Mouse (Mus musculus) hindbrain, embryonic 14.5 days (tissue): ENCODE measurements around the gene Wsb2. TPM values are rescaled to one million over a fixed set of nuclear protein-coding genes. Genes with fewer than 3 reads are reported as not detected.
"Not testable (repeated sequence)": the region's sequence is repeated elsewhere in the genome, so short reads cannot be mapped to it uniquely, and the experiment has no call there.

Experiments used
- ATAC-seq: fragments of 200-750 bp; cut with Nextera tagmentation; 2 replicates; pipeline ENCODE4 v1.8.0; 2017; ENCODE audit warnings: moderate number of reproducible peaks, mild to moderate bottlenecking, moderate TSS enrichment, moderate library complexity; ENCODE audit not compliant: low FRiP score
- DNase-seq: peaks from one replicate; pipeline ENCODE4 v3.0.0-alpha.2; 2015; ENCODE audit warnings: low spot score
- H3K27ac ChIP-seq: fragments of 300-500 bp; sonication (generic); 2 replicates; pipeline ENCODE4 v1.5.1; 2014; ENCODE audit warnings: mild to moderate bottlenecking, moderate library complexity
- H3K27me3 ChIP-seq: fragments of 300-500 bp; sonication (generic); 2 replicates; pipeline ENCODE4 v1.6.1; 2014; ENCODE audit warnings: mild to moderate bottlenecking, low read length, mixed read lengths; ENCODE audit not compliant: control insufficient read depth, insufficient read depth
- H3K36me3 ChIP-seq: fragments of 300-500 bp; sonication (generic); replicated peaks from 2 replicates; pipeline ENCODE4 v1.6.1; 2014; ENCODE audit not compliant: control insufficient read depth, insufficient read depth
- H3K4me1 ChIP-seq: fragments of 300-500 bp; sonication (generic); replicated peaks from 2 replicates; pipeline ENCODE4 v1.6.1; 2014; ENCODE audit warnings: antibody characterized with exemption, low read length, mixed read lengths; ENCODE audit not compliant: control insufficient read depth, insufficient read depth
- H3K4me2 ChIP-seq: fragments of 300-500 bp; sonication (generic); replicated peaks from 2 replicates; pipeline ENCODE4 v1.6.1; 2014; ENCODE audit warnings: mild to moderate bottlenecking, moderate library complexity
- H3K4me3 ChIP-seq: fragments of 300-500 bp; sonication (generic); replicated peaks from 2 replicates; pipeline ENCODE4 v1.5.1; 2014; ENCODE audit warnings: mild to moderate bottlenecking, low read length
- H3K9ac ChIP-seq: fragments of 300-500 bp; sonication (generic); 2 replicates; pipeline ENCODE4 v1.6.1; 2014
- H3K9me3 ChIP-seq: fragments of 300-500 bp; sonication (generic); 2 replicates; pipeline ENCODE4 v1.6.1; 2016; ENCODE audit warnings: low read length; ENCODE audit not compliant: control insufficient read depth
- WGBS: fragments of 180-500 bp; shearing (Covaris S2); extraction: QIAGEN DNeasy Blood & Tissue Kit; methylation state at CpG from one replicate; pipeline ENCODE4 v1.1.7; 2014; 5-methylcytosine and 5-hydroxymethylcytosine counted together
- polyA plus RNA-seq: library from polyadenylated mRNA; unstranded; fragments of >200 nt; fragmentation: Nextera tagmentation; extraction: Ambion mirVana; gene quantifications from 2 replicates; pipeline ENCODE4 v1.2.1, GENCODE M21; 2014

Wsb2 gene
- polyA plus RNA-seq, 1 experiment from 2014 or later, result 292 TPM

GRCm38 (mm10) chr5:117337999-117338398 lies 19.1 kb upstream of the Wsb2 start:
- no peaks in the 10 kb centered on the region for H3K27me3 ChIP-seq
- H3K36me3 ChIP-seq, result no peaks in the 10 kb centered on the region
- no peak overlapping the region for H3K9ac ChIP-seq
- no peak overlapping the region for H3K4me2 ChIP-seq
- no peaks in the 10 kb centered on the region for H3K4me1 ChIP-seq
- H3K9me3 ChIP-seq, result 0 out of 2 replicates have a peak, but pooled peaks cover 2% of the 10 kb centered on the region
- no peak for DNase-seq
- no peak for ATAC-seq
- no peak overlapping the region for H3K27ac ChIP-seq
- no peak overlapping the region for H3K4me3 ChIP-seq
- 92% methylated on average over 10 of the region's 10 CpGs for WGBS

GRCm38 (mm10) chr5:117338503-117338902 lies 18.6 kb upstream of the Wsb2 start:
- no peak overlapping the region for H3K27ac ChIP-seq
- ATAC-seq, result no peak
- no peak overlapping the region for H3K9ac ChIP-seq
- no peak overlapping the region for H3K4me2 ChIP-seq
- DNase-seq, result no peak
- no peaks in the 10 kb centered on the region for H3K4me1 ChIP-seq
- H3K9me3 ChIP-seq, result 0 out of 2 replicates have a peak, but pooled peaks cover 2% of the 10 kb centered on the region
- WGBS, result 84% methylated on average over 8 of the region's 8 CpGs
- no peaks in the 10 kb centered on the region for H3K27me3 ChIP-seq
- no peak overlapping the region for H3K4me3 ChIP-seq
- no peaks in the 10 kb centered on the region for H3K36me3 ChIP-seq

- H3K27me3 ChIP-seq, result no peaks in the 10 kb centered on the region
- H3K36me3 ChIP-seq, result no peaks in the 10 kb centered on the region
- H3K27ac ChIP-seq, result no peak overlapping the region
- WGBS, result 87% methylated on average over 6 of the region's 6 CpGs
- no peak for DNase-seq
- H3K4me1 ChIP-seq, result no peaks in the 10 kb centered on the region
- no peak overlapping the region for H3K4me2 ChIP-seq
- 0 out of 2 replicates have a peak, but pooled peaks cover 2% of the 10 kb centered on the region for H3K9me3 ChIP-seq
- no peak overlapping the region for H3K9ac ChIP-seq
- no peak for ATAC-seq
- no peak overlapping the region for H3K4me3 ChIP-seq
Measured at GRCm38 (mm10) chr5:117340081-117340480, 17.0 kb upstream of the Wsb2 start.

GRCm38 (mm10) chr5:117341896-117342295 lies 15.2 kb upstream of the Wsb2 start:
- ATAC-seq (no peak), DNase-seq (no peak)
- H3K27ac ChIP-seq, result no peak overlapping the region
- 0 out of 2 replicates have a peak, but pooled peaks cover under 1% of the 10 kb centered on the region for H3K9me3 ChIP-seq
- no peak overlapping the region for H3K4me2 ChIP-seq
- H3K4me1 ChIP-seq, result no peaks in the 10 kb centered on the region
- H3K9ac ChIP-seq, result no peak overlapping the region
- WGBS, result 77% methylated on average over 6 of the region's 6 CpGs
- no peak overlapping the region for H3K4me3 ChIP-seq
- no peaks in the 10 kb centered on the region for H3K36me3 ChIP-seq
- no peaks in the 10 kb centered on the region for H3K27me3 ChIP-seq

- H3K9ac ChIP-seq, H3K4me3 ChIP-seq, DNase-seq, H3K9me3 ChIP-seq, H3K4me2 ChIP-seq, H3K27ac ChIP-seq, H3K4me1 ChIP-seq, ATAC-seq, H3K27me3 ChIP-seq, H3K36me3 ChIP-seq: not testable (repeated sequence)
- WGBS, result 89% methylated on average over 5 of the region's 5 CpGs
Measured at GRCm38 (mm10) chr5:117344496-117344895, 12.6 kb upstream of the Wsb2 start.

GRCm38 (mm10) chr5:117345432-117345976 lies 11.6 kb upstream of the Wsb2 start:
- DNase-seq (no peak), ATAC-seq (no peak)
- Histone ChIP-seq H3K36me3 (no peaks in the 10 kb centered on the region), H3K27me3 (no peaks in the 10 kb centered on the region), H3K9me3 (no peaks in the 10 kb centered on the region), H3K9ac (no peak overlapping the region), H3K4me2 (no peak overlapping the region), H3K4me1 (no peaks in the 10 kb centered on the region), H3K27ac (no peak overlapping the region), H3K4me3 (no peak overlapping the region)
- 82% methylated on average over 5 of the region's 5 CpGs for WGBS

GRCm38 (mm10) chr5:117346281-117346680 lies 10.8 kb upstream of the Wsb2 start:
- WGBS, result 71% methylated on average over 3 of the region's 3 CpGs
- no peak for ATAC-seq
- H3K4me3 ChIP-seq, result no peak overlapping the region
- no peak overlapping the region for H3K27ac ChIP-seq
- no peaks in the 10 kb centered on the region for H3K36me3 ChIP-seq
- DNase-seq, result no peak
- H3K9me3 ChIP-seq, result no peaks in the 10 kb centered on the region
- H3K9ac ChIP-seq, result no peak overlapping the region
- H3K4me2 ChIP-seq, result no peak overlapping the region
- no peaks in the 10 kb centered on the region for H3K27me3 ChIP-seq
- no peaks in the 10 kb centered on the region for H3K4me1 ChIP-seq

- H3K9me3 ChIP-seq, result no peaks in the 10 kb centered on the region
- H3K4me3 ChIP-seq, result no peak overlapping the region
- H3K27me3 ChIP-seq, result no peaks in the 10 kb centered on the region
- H3K36me3 ChIP-seq, result no peaks in the 10 kb centered on the region
- no peak overlapping the region for H3K27ac ChIP-seq
- H3K4me1 ChIP-seq, result no peaks in the 10 kb centered on the region
- 86% methylated on average over 5 of the region's 5 CpGs for WGBS
- no peak overlapping the region for H3K4me2 ChIP-seq
- H3K9ac ChIP-seq, result no peak overlapping the region
- DNase-seq (no peak), ATAC-seq (no peak)
Measured at GRCm38 (mm10) chr5:117347011-117347410, 10.1 kb upstream of the Wsb2 start.

GRCm38 (mm10) chr5:117347838-117348237 lies 9.3 kb upstream of the Wsb2 start:
- no peaks in the 10 kb centered on the region for H3K27me3 ChIP-seq
- no peaks in the 10 kb centered on the region for H3K4me1 ChIP-seq
- H3K4me2 ChIP-seq, result 0 out of 2 replicates have a peak overlapping the region, but pooled peaks have one; percentile 22
- DNase-seq (no peak), ATAC-seq (no peak)
- H3K4me3 ChIP-seq, result no peak overlapping the region
- WGBS, result 96% methylated on average over 2 of the region's 2 CpGs
- no peaks in the 10 kb centered on the region for H3K36me3 ChIP-seq
- no peak overlapping the region for H3K27ac ChIP-seq
- H3K9ac ChIP-seq, result no peak overlapping the region
- H3K9me3 ChIP-seq, result no peaks in the 10 kb centered on the region

- peak; percentile 45 for DNase-seq
- WGBS, result 19% methylated on average over 19 of the region's 19 CpGs
- Histone ChIP-seq H3K4me3 (no peak overlapping the region), H3K4me1 (no peaks in the 10 kb centered on the region), H3K36me3 (no peaks in the 10 kb centered on the region), H3K4me2 (peak overlapping the region; percentile 22; the same call in 1 of the 2 replicates), H3K9ac (no peak overlapping the region), H3K27me3 (no peaks in the 10 kb centered on the region), H3K9me3 (no peaks in the 10 kb centered on the region), H3K27ac (no peak overlapping the region)
- ATAC-seq, result no peak
Measured at GRCm38 (mm10) chr5:117348279-117348678, 8.8 kb upstream of the Wsb2 start.
